Mouse (Mus musculus) megakaryocyte, embryonic 14.5 days (primary cell): Measurements from ENCODE around the gene Rhobtb3.

Source experiments
- FLI1 ChIP-seq: IDR thresholded peaks from 2 replicates; pipeline ENCODE4 v1.6.1; 2012; ENCODE audit warnings: low read length, inconsistent platforms, mixed read lengths
- GATA1 ChIP-seq: IDR thresholded peaks from 3 replicates; pipeline ENCODE4 v1.6.1; 2012; ENCODE audit warnings: mixed read lengths, low read length, inconsistent platforms, borderline replicate concordance

DNA sequence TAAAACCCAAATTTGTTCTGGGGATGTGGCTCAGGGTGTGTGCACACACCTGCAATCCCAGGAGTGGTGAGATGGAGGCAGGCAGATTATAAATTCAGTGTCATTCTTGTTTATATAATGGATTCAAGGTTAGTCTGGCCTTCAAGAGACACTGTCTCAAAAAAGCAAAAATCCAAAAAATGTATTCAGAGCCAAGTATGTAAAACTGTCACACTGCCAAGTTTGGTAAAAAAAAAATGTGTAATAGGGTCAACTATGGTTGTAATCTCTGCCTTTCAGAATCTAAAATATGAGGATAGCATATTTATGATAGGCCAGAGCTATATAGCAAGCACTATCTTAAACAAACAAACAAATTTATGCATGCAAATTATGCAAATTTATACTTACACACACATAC lies 15.8 kb downstream of the Rhobtb3 start:
- no peak for TF ChIP-seq GATA1
- no peak for TF ChIP-seq FLI1
